Mouse (Mus musculus): ENCODE data around the gene Hic2. TPM values are rescaled to one million over a fixed set of nuclear protein-coding genes. Genes with fewer than 3 reads are reported as not detected.
A peak's percentile ranks its signal among the peaks of the same experiment; 100 is the strongest.

The Hic2 gene
- polyA plus RNA-seq, 1 experiment from 2014 or later, result 8.6 TPM

DNA sequence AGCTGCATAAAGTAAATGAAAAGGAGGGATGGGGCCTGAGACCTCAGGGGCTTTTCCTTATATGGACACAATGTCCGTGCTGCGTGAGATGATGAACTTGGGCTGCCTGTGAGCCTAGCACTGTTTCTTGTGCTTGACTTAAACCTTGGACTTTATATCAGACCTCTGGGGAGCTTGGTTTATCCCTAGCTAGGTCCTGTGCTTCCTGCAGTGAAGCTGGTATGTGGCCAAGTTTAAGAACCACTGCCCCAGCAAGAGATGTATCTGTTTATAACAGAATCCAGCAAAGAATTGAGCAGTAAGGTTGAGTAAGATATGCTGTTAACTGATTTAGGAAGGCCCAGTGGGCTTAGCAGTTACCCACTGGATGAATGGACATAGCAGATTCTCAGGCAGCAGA is 6.0 kb downstream of the Hic2 start:
- no peak for ATAC-seq (replicated peaks)
- 90% methylated on average over 2 of the region's 2 CpGs for WGBS

DNA sequence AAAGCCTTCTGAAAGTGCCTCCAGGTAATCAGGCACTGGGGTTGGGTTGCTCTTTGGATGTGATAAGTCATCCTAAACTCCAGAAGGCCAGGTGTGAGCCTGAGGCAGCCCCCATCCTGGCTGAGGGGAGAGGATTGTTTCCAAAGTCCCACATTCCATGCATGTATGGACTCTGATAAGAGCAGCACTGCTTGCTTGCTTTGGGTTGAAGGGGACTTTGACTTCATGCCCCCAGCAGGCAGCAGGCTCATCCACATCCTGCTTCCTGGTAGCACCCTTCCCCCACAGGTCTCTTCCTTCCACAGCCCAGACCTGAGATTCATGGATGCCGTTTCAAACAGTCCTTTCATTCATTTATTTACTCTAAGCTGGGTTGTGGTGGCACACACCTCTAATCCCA is 10.4 kb downstream of the Hic2 start:
- no peak for ATAC-seq (replicated peaks)
- H3K27ac ChIP-seq (replicated peaks), result no peak overlapping the region
- 76% methylated on average over 1 of the region's 1 CpGs for WGBS
- H3K4me3 ChIP-seq, result no peak overlapping the region
- no peaks in the 10 kb centered on the region for H3K36me3 ChIP-seq
- H3K4me2 ChIP-seq (replicated peaks), result no peak overlapping the region
- no peaks in the 10 kb centered on the region for H3K27me3 ChIP-seq
- no peaks in the 10 kb centered on the region for H3K9me3 ChIP-seq
- peaks cover 12% of the 10 kb centered on the region; the same call in 1 of the 2 replicates for H3K4me1 ChIP-seq
- H3K9ac ChIP-seq (replicated peaks), result no peak overlapping the region

More for the DNA sequence above, 6.0 kb downstream of the Hic2 start:
- Histone ChIP-seq H3K4me1 (peaks cover 35% of the 10 kb centered on the region), H3K4me2 (replicated peaks) (no peak overlapping the region), H3K9ac (replicated peaks) (no peak overlapping the region), H3K36me3 (no peaks in the 10 kb centered on the region), H3K27ac (replicated peaks) (no peak overlapping the region), H3K9me3 (no peaks in the 10 kb centered on the region), H3K4me3 (no peak overlapping the region), H3K27me3 (no peaks in the 10 kb centered on the region)

- 67% methylated on average over 1 of the region's 1 CpGs for WGBS
- Histone ChIP-seq H3K4me3 (no peak overlapping the region), H3K4me1 (peaks cover 11% of the 10 kb centered on the region; the same call in 1 of the 2 replicates), H3K27ac (replicated peaks) (no peak overlapping the region), H3K9ac (replicated peaks) (no peak overlapping the region), H3K27me3 (no peaks in the 10 kb centered on the region), H3K36me3 (no peaks in the 10 kb centered on the region), H3K9me3 (no peaks in the 10 kb centered on the region), H3K4me2 (replicated peaks) (no peak overlapping the region)
- no peak for ATAC-seq (replicated peaks)
Observed at GRCm38 (mm10) chr16:17244996-17245395, 11.6 kb downstream of the Hic2 start.

- no peak overlapping the region for H3K4me3 ChIP-seq
- WGBS, result 52% methylated on average over 4 of the region's 4 CpGs
- H3K27ac ChIP-seq (replicated peaks), result no peak overlapping the region
- H3K4me1 ChIP-seq, result peaks cover 26% of the 10 kb centered on the region
- no peak overlapping the region for H3K4me2 ChIP-seq (replicated peaks)
- no peaks in the 10 kb centered on the region for H3K36me3 ChIP-seq
- no peaks in the 10 kb centered on the region for H3K9me3 ChIP-seq
- no peaks in the 10 kb centered on the region for H3K27me3 ChIP-seq
- no peak overlapping the region for H3K9ac ChIP-seq (replicated peaks)
- no peak for ATAC-seq (replicated peaks)
Observed at GRCm38 (mm10) chr16:17247727-17248126, 14.4 kb downstream of the Hic2 start.

GRCm38 (mm10) chr16:17249135-17249534 is 15.8 kb downstream of the Hic2 start:
- no peak overlapping the region for H3K27ac ChIP-seq (replicated peaks)
- H3K9me3 ChIP-seq, result no peaks in the 10 kb centered on the region
- WGBS, result 84% methylated on average over 6 of the region's 6 CpGs
- no peak overlapping the region for H3K4me3 ChIP-seq
- peaks cover 41% of the 10 kb centered on the region for H3K4me1 ChIP-seq
- H3K36me3 ChIP-seq, result no peaks in the 10 kb centered on the region
- H3K27me3 ChIP-seq, result no peaks in the 10 kb centered on the region
- H3K9ac ChIP-seq (replicated peaks), result no peak overlapping the region
- H3K4me2 ChIP-seq (replicated peaks), result no peak overlapping the region
- ATAC-seq (replicated peaks), result no peak

DNA sequence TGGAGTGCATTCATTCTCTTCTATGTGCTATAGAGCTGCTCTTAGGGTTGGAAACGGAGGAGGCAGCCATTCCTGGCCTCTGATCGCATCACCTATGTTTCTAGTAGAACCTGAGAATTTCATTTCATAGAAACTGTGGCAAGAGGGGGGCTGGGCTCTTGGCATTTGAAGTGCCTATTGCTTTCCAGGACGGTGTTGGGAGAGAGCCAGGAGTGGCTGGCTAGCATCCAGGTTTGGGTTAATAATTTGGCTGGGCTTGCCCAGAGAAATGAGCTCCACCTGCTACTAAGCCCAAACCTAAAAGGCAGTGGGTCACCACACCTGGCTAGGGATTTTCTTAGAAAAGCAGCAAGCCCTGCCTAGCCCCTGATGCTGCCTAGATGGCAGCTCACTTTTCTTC is 18.2 kb downstream of the Hic2 start:
- H3K4me2 ChIP-seq (replicated peaks), result no peak overlapping the region
- H3K4me1 ChIP-seq, result peaks cover 43% of the 10 kb centered on the region
- no peak overlapping the region for H3K27ac ChIP-seq (replicated peaks)
- H3K36me3 ChIP-seq, result peaks cover 5% of the 10 kb centered on the region; the same call in 1 of the 2 replicates
- 21% methylated on average over 3 of the region's 3 CpGs for WGBS
- H3K9ac ChIP-seq (replicated peaks), result no peak overlapping the region
- no peaks in the 10 kb centered on the region for H3K9me3 ChIP-seq
- no peak for ATAC-seq (replicated peaks)
- H3K27me3 ChIP-seq, result no peaks in the 10 kb centered on the region
- H3K4me3 ChIP-seq, result no peak overlapping the region

- no peaks in the 10 kb centered on the region for H3K27me3 ChIP-seq
- no peak for ATAC-seq (replicated peaks)
- H3K4me3 ChIP-seq, result no peak overlapping the region
- peaks cover 43% of the 10 kb centered on the region for H3K4me1 ChIP-seq
- peaks cover 5% of the 10 kb centered on the region; the same call in 1 of the 2 replicates for H3K36me3 ChIP-seq
- no peak overlapping the region for H3K4me2 ChIP-seq (replicated peaks)
- 60% methylated on average over 3 of the region's 3 CpGs for WGBS
- H3K27ac ChIP-seq (replicated peaks), result no peak overlapping the region
- no peak overlapping the region for H3K9ac ChIP-seq (replicated peaks)
- H3K9me3 ChIP-seq, result no peaks in the 10 kb centered on the region
Observed at GRCm38 (mm10) chr16:17252086-17252726, 18.8 kb downstream of the Hic2 start.

- H3K9ac ChIP-seq (replicated peaks), result no peak overlapping the region
- H3K4me1 ChIP-seq, result peaks cover 39% of the 10 kb centered on the region
- 0 out of 2 replicates have a peak overlapping the region, but pooled peaks have one; percentile 11 for H3K27ac ChIP-seq (replicated peaks)
- no peaks in the 10 kb centered on the region for H3K27me3 ChIP-seq
- no peak for ATAC-seq (replicated peaks)
- no peaks in the 10 kb centered on the region for H3K9me3 ChIP-seq
- no peak overlapping the region for H3K4me3 ChIP-seq
- 68% methylated on average over 7 of the region's 7 CpGs for WGBS
- H3K4me2 ChIP-seq (replicated peaks), result no peak overlapping the region
- peaks cover 11% of the 10 kb centered on the region for H3K36me3 ChIP-seq
Observed at GRCm38 (mm10) chr16:17252841-17253240, 19.5 kb downstream of the Hic2 start.

- WGBS, result 24% methylated on average over 4 of the region's 4 CpGs
- Histone ChIP-seq H3K27ac (replicated peaks) (0 out of 2 replicates have a peak overlapping the region, but pooled peaks have one; percentile 19), H3K4me1 (peaks cover 39% of the 10 kb centered on the region), H3K4me2 (replicated peaks) (no peak overlapping the region), H3K27me3 (no peaks in the 10 kb centered on the region), H3K9ac (replicated peaks) (no peak overlapping the region), H3K4me3 (no peak overlapping the region), H3K36me3 (peaks cover 23% of the 10 kb centered on the region), H3K9me3 (no peaks in the 10 kb centered on the region)
- 0 out of 2 replicates have a peak, but pooled peaks have one; percentile 21 for ATAC-seq (replicated peaks)
Observed at GRCm38 (mm10) chr16:17254005-17254597, 20.7 kb downstream of the Hic2 start.

GRCm38 (mm10) chr16:17255270-17255669 is 21.9 kb downstream of the Hic2 start:
- no peak for ATAC-seq (replicated peaks)

DNA sequence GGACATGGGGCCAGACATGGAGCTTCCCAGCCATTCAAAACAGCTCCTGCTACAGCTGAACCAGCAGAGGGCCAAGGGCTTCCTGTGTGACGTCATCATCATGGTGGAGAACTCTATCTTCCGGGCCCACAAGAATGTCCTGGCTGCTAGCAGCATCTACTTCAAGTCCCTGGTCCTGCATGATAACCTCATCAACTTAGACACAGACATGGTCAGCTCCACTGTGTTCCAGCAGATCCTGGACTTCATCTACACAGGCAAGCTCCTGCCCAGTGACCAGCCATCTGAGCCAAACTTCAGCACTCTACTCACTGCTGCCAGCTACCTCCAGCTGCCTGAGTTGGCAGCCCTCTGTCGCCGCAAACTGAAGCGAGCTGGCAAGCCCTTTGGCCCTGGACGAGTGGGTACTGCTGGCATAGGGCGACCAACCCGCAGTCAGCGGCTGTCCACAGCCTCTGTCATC is 24.0 kb downstream of the Hic2 start:
- Histone ChIP-seq H3K4me2 (replicated peaks) (no peak overlapping the region), H3K27ac (replicated peaks) (no peak overlapping the region), H3K9ac (replicated peaks) (no peak overlapping the region), H3K4me1 (peaks cover 20% of the 10 kb centered on the region), H3K9me3 (no peaks in the 10 kb centered on the region), H3K4me3 (no peak overlapping the region), H3K27me3 (no peaks in the 10 kb centered on the region), H3K36me3 (peaks cover 34% of the 10 kb centered on the region)
- ATAC-seq (replicated peaks), result no peak
- WGBS, result 84% methylated on average over 9 of the region's 9 CpGs

More at GRCm38 (mm10) chr16:17255270-17255669, 21.9 kb downstream of the Hic2 start:
- Histone ChIP-seq H3K4me1 (peaks cover 39% of the 10 kb centered on the region), H3K4me2 (replicated peaks) (no peak overlapping the region), H3K9me3 (no peaks in the 10 kb centered on the region), H3K36me3 (peaks cover 25% of the 10 kb centered on the region), H3K4me3 (no peak overlapping the region), H3K9ac (replicated peaks) (no peak overlapping the region), H3K27me3 (no peaks in the 10 kb centered on the region), H3K27ac (replicated peaks) (no peak overlapping the region)
- 84% methylated on average over 2 of the region's 2 CpGs for WGBS

- no peaks in the 10 kb centered on the region for H3K27me3 ChIP-seq
- H3K9me3 ChIP-seq, result no peaks in the 10 kb centered on the region
- no peak for ATAC-seq (replicated peaks)
- peaks cover 5% of the 10 kb centered on the region for H3K4me1 ChIP-seq
- no peak overlapping the region for H3K4me2 ChIP-seq (replicated peaks)
- peaks cover 34% of the 10 kb centered on the region for H3K36me3 ChIP-seq
- 95% methylated on average over 12 of the region's 12 CpGs for WGBS
- no peak overlapping the region for H3K27ac ChIP-seq (replicated peaks)
- no peak overlapping the region for H3K9ac ChIP-seq (replicated peaks)
- H3K4me3 ChIP-seq, result no peak overlapping the region
Observed at GRCm38 (mm10) chr16:17258917-17259316, 25.5 kb downstream of the Hic2 start.
